Mouse (Mus musculus) G1E (cell line): ENCODE data around the gene Hcrtr1.

Experiments
- CTCF ChIP-seq: IDR thresholded peaks from 2 replicates; pipeline ENCODE4 v1.5.1; 2012; ENCODE audit warnings: low read depth, low read length, inconsistent platforms, mixed read lengths
- GATA1 ChIP-seq: IDR thresholded peaks from 2 replicates; pipeline ENCODE4 v1.6.1; 2012; ENCODE audit warnings: borderline replicate concordance, low read length, inconsistent platforms, mixed read lengths
- POLR2AphosphoS5 ChIP-seq: IDR thresholded peaks from 2 replicates; pipeline ENCODE4 v1.6.1; 2012; ENCODE audit warnings: low read depth, low read length, inconsistent platforms; ENCODE audit not compliant: insufficient replicate concordance

DNA sequence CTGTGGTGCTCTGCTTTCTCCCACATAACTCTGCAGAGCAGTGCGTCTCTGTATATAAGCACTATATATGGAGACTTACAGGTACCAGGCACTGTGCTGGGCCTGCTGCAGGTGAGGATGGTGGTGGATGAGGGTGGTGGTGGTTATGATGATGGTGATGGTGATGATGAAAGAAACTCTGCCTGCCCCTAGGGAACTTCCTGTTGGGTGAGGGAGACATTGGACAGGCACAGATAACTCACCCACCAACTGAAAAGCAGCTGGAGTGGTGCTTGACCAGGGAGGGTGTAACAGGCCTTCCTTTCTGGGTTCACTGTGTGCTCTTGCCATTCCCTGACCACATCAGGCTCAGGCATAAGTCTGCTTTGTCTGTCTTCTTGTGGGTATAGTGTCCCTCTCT is 26.4 kb downstream of the Hcrtr1 start:
- TF ChIP-seq POLR2AphosphoS5 = no peak
- no peak for TF ChIP-seq GATA1
- no peak for TF ChIP-seq CTCF
